Mouse (Mus musculus) B cell, adult 2 months (primary cell): Measurements from ENCODE around the gene Magoh.

Experiments used
- DNase-seq, 2 experiments: peaks; one replicate each; pipeline ENCODE4 v3.0.0; 2022

The Magoh gene

GRCm38 (mm10) chr4:107889731-107890432, 10.3 kb downstream of the Magoh start, which contains the start of gene 0610037L13Rik:
Gene 0610037L13Rik, plus strand, starts transcription at chr4:107889813.
- peak; percentile 91 for DNase-seq

- DNase-seq = peak; percentile 24 to 25
Observed at GRCm38 (mm10) chr4:107892663-107893062, 13.1 kb downstream of the Magoh start.

- no peak for DNase-seq
Observed at GRCm38 (mm10) chr4:107899211-107899927, 19.8 kb downstream of the Magoh start.

GRCm38 (mm10) chr4:107900206-107900605, 20.7 kb downstream of the Magoh start:
- no peak for DNase-seq

- DNase-seq = no peak
Observed at GRCm38 (mm10) chr4:107904252-107904651, 24.7 kb downstream of the Magoh start.

- DNase-seq = no peak
Observed at GRCm38 (mm10) chr4:107906561-107906960, 27.0 kb downstream of the Magoh start.

- DNase-seq = no peak
Observed at GRCm38 (mm10) chr4:107910020-107910419, 30.5 kb downstream of the Magoh start.

- no peak for DNase-seq
Observed at GRCm38 (mm10) chr4:107920336-107920735, 40.8 kb downstream of the Magoh start.

- no peak for DNase-seq
Observed at GRCm38 (mm10) chr4:107921152-107921695, 41.7 kb downstream of the Magoh start.

GRCm38 (mm10) chr4:107921952-107922351, 42.4 kb downstream of the Magoh start:
- no peak for DNase-seq

GRCm38 (mm10) chr4:107923145-107923802, 43.7 kb downstream of the Magoh start, which contains the start of gene Cpt2:
Gene Cpt2, minus strand, starts transcription at chr4:107923610.
- DNase-seq = peak; percentile 96 to 97

GRCm38 (mm10) chr4:107923803-107924194, 44.2 kb downstream of the Magoh start:
- no peak for DNase-seq

GRCm38 (mm10) chr4:107928269-107928668, 48.7 kb downstream of the Magoh start:
- DNase-seq = no peak

- no peak for DNase-seq
Observed at GRCm38 (mm10) chr4:107928726-107929125, 49.2 kb downstream of the Magoh start.

- no peak for DNase-seq
Observed at GRCm38 (mm10) chr4:107931453-107931852, 51.9 kb downstream of the Magoh start.

GRCm38 (mm10) chr4:107933239-107933638, 53.7 kb downstream of the Magoh start:
- no peak for DNase-seq

- DNase-seq = peak; percentile 5 to 13
Observed at GRCm38 (mm10) chr4:107935254-107935653, 55.7 kb downstream of the Magoh start.
